ENCODE assay signal across 8 mouse cellular contexts in the genomic region with DNA sequence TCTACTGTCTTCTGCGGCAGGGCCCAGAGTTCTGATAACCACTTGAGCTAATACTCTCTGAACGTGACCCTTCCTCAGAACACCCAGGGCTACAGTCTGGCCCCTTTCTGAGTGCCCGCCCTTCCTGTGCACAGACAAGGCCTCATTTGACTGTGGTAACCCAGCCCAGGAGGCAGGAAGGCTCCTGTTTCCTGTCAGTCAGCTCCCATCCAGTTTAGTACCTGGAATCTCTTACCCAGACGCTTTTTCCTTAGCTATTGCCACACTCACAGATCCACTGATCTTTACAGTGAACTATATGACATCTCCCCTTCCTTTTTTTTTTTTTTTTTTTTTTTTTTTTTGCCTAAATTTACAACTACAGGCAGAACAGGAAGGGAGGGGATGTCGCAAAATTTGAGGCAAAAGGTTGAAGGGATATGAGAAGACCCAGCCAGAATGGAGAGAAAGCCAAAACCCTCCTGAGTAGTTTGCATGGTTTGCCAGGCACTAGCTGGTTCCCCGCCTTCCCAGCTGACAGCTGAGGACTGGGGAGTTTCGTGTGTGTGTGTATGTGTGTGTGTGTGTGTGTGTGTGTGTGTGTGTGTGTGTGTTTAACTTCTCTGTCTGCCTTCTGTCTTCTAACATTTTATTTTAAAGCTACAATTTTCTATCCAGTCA.
DNase-seq lines count a peak whose midpoint lies in the region; ATAC-seq and TF ChIP-seq lines count a peak whose summit lies in the region.

No protein-coding gene starts in this region.

- 0 out of 2 replicates have a peak overlapping the region, but pooled peaks have one; percentile 35 for H3K27ac ChIP-seq in embryonic facial prominence, embryonic 10.5 days (replicated peaks)
- H3K27ac ChIP-seq in intestine, embryonic 15.5 days, result peak overlapping the region; percentile 56; the same call in 1 of the 2 replicates
- H3K27ac ChIP-seq in liver, embryonic 16.5 days (ENCODE audit: low read length), result peak overlapping the region; percentile 32
- no peak overlapping the region for H3K27ac ChIP-seq in hindbrain, postnatal 0 days

- no peak for TF ChIP-seq CTCF in hindbrain, postnatal 0 days (IDR thresholded peaks at IDR 0.05; ENCODE audit: low read depth)

- 0 out of 2 replicates have a peak, but pooled peaks have one; percentile 44 for ATAC-seq in intestine, embryonic 15.5 days
- ATAC-seq in liver, embryonic 16.5 days (ENCODE audit: low read depth), result peak; percentile 79
- ATAC-seq in hindbrain, postnatal 0 days, result no peak

- peaks cover 4% of the 10 kb centered on the region; the same call in 1 of the 2 replicates for H3K36me3 ChIP-seq in embryonic facial prominence, embryonic 10.5 days (replicated peaks)
- H3K36me3 ChIP-seq in intestine, embryonic 15.5 days, result no peaks in the 10 kb centered on the region
- no peaks in the 10 kb centered on the region for H3K36me3 ChIP-seq in liver, embryonic 16.5 days (ENCODE audit: control insufficient read depth, insufficient read depth)
- H3K36me3 ChIP-seq in hindbrain, postnatal 0 days (ENCODE audit: insufficient read depth, low read length), result no peaks in the 10 kb centered on the region

- intact Hi-C loops in left cerebral cortex, postnatal 4 days (cut with DNase I), result no loop called here

- H3K4me2 ChIP-seq in intestine, embryonic 15.5 days (replicated peaks), result no peak overlapping the region
- no peak overlapping the region for H3K4me2 ChIP-seq in liver, embryonic 16.5 days (ENCODE audit: low read depth, low read length)
- no peak overlapping the region for H3K4me2 ChIP-seq in hindbrain, postnatal 0 days (ENCODE audit: low read depth, low read length)

- H3K9ac ChIP-seq in intestine, embryonic 15.5 days, result no peak overlapping the region
- H3K9ac ChIP-seq in liver, embryonic 16.5 days (ENCODE audit: low read depth, low read length), result no peak overlapping the region
- no peak overlapping the region for H3K9ac ChIP-seq in hindbrain, postnatal 0 days (replicated peaks; ENCODE audit: low read length)

- peak; percentile 56 for DNase-seq in left cerebral cortex, postnatal 4 days
- DNase-seq in left cerebral cortex, adult 9 months (ENCODE audit: low spot score in 2 of 2), result no peak
- peak; percentile 56 for DNase-seq in embryonic facial prominence, embryonic 10.5 days (ENCODE audit: low spot score)
- no peak for DNase-seq in ovary, postnatal 14 days (ENCODE audit: low spot score)
- DNase-seq in urinary bladder, postnatal 4 days (ENCODE audit: low spot score in 2 of 2), result no peak
- no peak for DNase-seq in hindbrain, postnatal 0 days (ENCODE audit: low spot score)

- WGBS in embryonic facial prominence, embryonic 10.5 days, result 34% methylated on average over 7 of the region's 7 CpGs
- 35% methylated on average over 7 of the region's 7 CpGs for WGBS in intestine, embryonic 15.5 days
- 16% methylated on average over 7 of the region's 7 CpGs for WGBS in liver, embryonic 16.5 days (ENCODE audit: insufficient replicate concordance)
- 47% methylated on average over 7 of the region's 7 CpGs for WGBS in hindbrain, postnatal 0 days

- H3K27me3 ChIP-seq in embryonic facial prominence, embryonic 10.5 days (replicated peaks; ENCODE audit: low read depth, poor library complexity, severe bottlenecking), result no peaks in the 10 kb centered on the region
- H3K27me3 ChIP-seq in intestine, embryonic 15.5 days (replicated peaks), result no peaks in the 10 kb centered on the region
- H3K27me3 ChIP-seq in liver, embryonic 16.5 days (ENCODE audit: control insufficient read depth, insufficient read depth, low read depth, low read length), result no peaks in the 10 kb centered on the region
- H3K27me3 ChIP-seq in hindbrain, postnatal 0 days (ENCODE audit: insufficient read depth, low read length), result no peaks in the 10 kb centered on the region

- no peak overlapping the region for H3K4me3 ChIP-seq in embryonic facial prominence, embryonic 10.5 days
- H3K4me3 ChIP-seq in intestine, embryonic 15.5 days (replicated peaks), result no peak overlapping the region
- no peak overlapping the region for H3K4me3 ChIP-seq in liver, embryonic 16.5 days (ENCODE audit: low read depth, low read length)
- no peak overlapping the region for H3K4me3 ChIP-seq in hindbrain, postnatal 0 days (ENCODE audit: low read length)

- peaks cover 19% of the 10 kb centered on the region for H3K4me1 ChIP-seq in embryonic facial prominence, embryonic 10.5 days
- H3K4me1 ChIP-seq in intestine, embryonic 15.5 days (replicated peaks), result peaks cover 5% of the 10 kb centered on the region; the same call in 1 of the 2 replicates
- H3K4me1 ChIP-seq in liver, embryonic 16.5 days (ENCODE audit: control insufficient read depth, low read depth, low read length), result peaks cover 9% of the 10 kb centered on the region
- H3K4me1 ChIP-seq in hindbrain, postnatal 0 days (ENCODE audit: insufficient read depth, low read length), result no peaks in the 10 kb centered on the region

- H3K9me3 ChIP-seq in embryonic facial prominence, embryonic 10.5 days, result peaks cover 5% of the 10 kb centered on the region; the same call in 1 of the 2 replicates
- no peaks in the 10 kb centered on the region for H3K9me3 ChIP-seq in intestine, embryonic 15.5 days
- H3K9me3 ChIP-seq in liver, embryonic 16.5 days (replicated peaks; ENCODE audit: control insufficient read depth, low read length), result no peaks in the 10 kb centered on the region
- no peaks in the 10 kb centered on the region for H3K9me3 ChIP-seq in hindbrain, postnatal 0 days (ENCODE audit: low read length)

Comparison
In these comparisons a context has a peak if more than half of its experiments do, and no peak if none do; other contexts are left out.
1. DNase-seq: peak in left cerebral cortex, postnatal 4 days (single experiment) and embryonic facial prominence, embryonic 10.5 days (single experiment); none in left cerebral cortex, adult 9 months (0 of 2), ovary, postnatal 14 days (single experiment), urinary bladder, postnatal 4 days (0 of 2) and hindbrain, postnatal 0 days (single experiment).